Mouse (Mus musculus) C2C12 (cell line): Measurements from ENCODE around the gene Akap9.

ENCODE experiments used
- CTCF ChIP-seq: IDR thresholded peaks from one replicate; pipeline ENCODE4 v1.5.1; 2011; ENCODE audit not compliant: control insufficient read depth, insufficient read depth, insufficient read length
- MYOG ChIP-seq: IDR thresholded peaks from one replicate; pipeline ENCODE4 v1.6.1; 2011; ENCODE audit not compliant: control insufficient read depth, insufficient read length; ENCODE audit errors: extremely low read depth
- USF1 ChIP-seq: IDR thresholded peaks from one replicate; pipeline ENCODE4 v1.6.1; 2011; ENCODE audit warnings: low read depth, mild to moderate bottlenecking, control low read depth, moderate library complexity

- TF ChIP-seq CTCF (no peak), MYOG (no peak), USF1 (no peak)
Observed at GRCm38 (mm10) chr5:3976111-3976510, 48.3 kb downstream of the Akap9 start.
